Mouse (Mus musculus): Measurements from ENCODE around the gene Vmn2r92. TPM values are rescaled to one million over a fixed set of nuclear protein-coding genes. Genes with fewer than 3 reads are reported as not detected.

Vmn2r92 gene
- not detected for polyA plus RNA-seq (2015; fragmentation: Illumina TruSeq; extraction: RNeasy Lipid Tissue Mini Kit (QIAGEN cat#74804); ENCODE audit: insufficient read depth, low read depth, low replicate concordance)

GRCm38 (mm10) chr17:18151587-18151986, at the start of gene Vmn2r92:
Gene Vmn2r92, plus strand, starts transcription at chr17:18151887.

Other genes with a start within 250 kb of the Vmn2r92 start
- not detected for gene Fpr-rs4, start 130.2 kb upstream of the Vmn2r92 start, polyA plus RNA-seq (2015; fragmentation: Illumina TruSeq; extraction: RNeasy Lipid Tissue Mini Kit (QIAGEN cat#74804); ENCODE audit: insufficient read depth, low read depth, low replicate concordance)
- not detected for gene Vmn2r124, start 102.5 kb upstream of the Vmn2r92 start, polyA plus RNA-seq (2015; fragmentation: Illumina TruSeq; extraction: RNeasy Lipid Tissue Mini Kit (QIAGEN cat#74804); ENCODE audit: insufficient read depth, low read depth, low replicate concordance)
- gene Vmn2r91, start 66.9 kb upstream of the Vmn2r92 start, polyA plus RNA-seq (2015; fragmentation: Illumina TruSeq; extraction: RNeasy Lipid Tissue Mini Kit (QIAGEN cat#74804); ENCODE audit: insufficient read depth, low read depth, low replicate concordance) = not detected
- not detected for gene Vmn2r94, start 125.9 kb downstream of the Vmn2r92 start, polyA plus RNA-seq (2015; fragmentation: Illumina TruSeq; extraction: RNeasy Lipid Tissue Mini Kit (QIAGEN cat#74804); ENCODE audit: insufficient read depth, low read depth, low replicate concordance)
- not detected for gene Vmn2r93, start 146.2 kb downstream of the Vmn2r92 start, polyA plus RNA-seq (2015; fragmentation: Illumina TruSeq; extraction: RNeasy Lipid Tissue Mini Kit (QIAGEN cat#74804); ENCODE audit: insufficient read depth, low read depth, low replicate concordance)